Mouse (Mus musculus): ENCODE results near the gene Ss18l2.

GRCm38 (mm10) chr9:121664104-121664503 is 46.0 kb upstream of the Ss18l2 start:
- TF ChIP-seq CTCF (IDR thresholded peaks at IDR 0.05; ENCODE audit: insufficient read depth, low read length) (no peak), POLR2A (IDR thresholded peaks at IDR 0.05; ENCODE audit: borderline replicate concordance, extremely low read depth, low read depth, low read length) (no peak)
